ENCODE assay signal across 34 mouse cellular contexts in genomic region chr5:27204721-27205120, GRCm38 (mm10).
DNase-seq lines count a peak whose midpoint lies in the region; ATAC-seq and TF ChIP-seq lines count a peak whose summit lies in the region.
"Had no signal": no experiment of that assay in that cellular context is flagged by ENCODE, and none has a peak within 500 bp of the region (broad histone marks: within the 10 kb centered on the region; RNA-seq: fewer than 3 reads in every experiment).

No protein-coding gene starts in this region.

- no peak for ATAC-seq in intestine, postnatal 0 days
- no peak for ATAC-seq in midbrain, embryonic 16.5 days
- ATAC-seq: forebrain, embryonic 14.5 days; hindbrain, postnatal 0 days; intestine, embryonic 15.5 days; midbrain, embryonic 13.5 days; Patski had no signal

- no peaks in the 10 kb centered on the region for H3K4me1 ChIP-seq in intestine, postnatal 0 days (replicated peaks; ENCODE audit: control insufficient read depth, insufficient read depth, low read length)
- no peaks in the 10 kb centered on the region for H3K4me1 ChIP-seq in midbrain, embryonic 16.5 days (ENCODE audit: control insufficient read depth, insufficient read depth, low read length)
- H3K4me1 ChIP-seq: embryonic facial prominence, embryonic 12.5 days; heart, embryonic 10.5 days; heart, embryonic 15.5 days; hindbrain, embryonic 12.5 days; intestine, embryonic 15.5 days; limb, embryonic 15.5 days; liver, embryonic 13.5 days; midbrain, embryonic 13.5 days; neural tube, embryonic 15.5 days; stomach, embryonic 15.5 days had no signal

- H3K4me3 ChIP-seq in layer of hippocampus, adult 2 months = no peak overlapping the region
- no peak overlapping the region for H3K4me3 ChIP-seq in intestine, postnatal 0 days (ENCODE audit: low read depth, low read length)
- H3K4me3 ChIP-seq in midbrain, embryonic 16.5 days (ENCODE audit: low read depth, low read length) = no peak overlapping the region
- H3K4me3 ChIP-seq: embryonic facial prominence, embryonic 12.5 days; heart, embryonic 10.5 days; heart, embryonic 15.5 days; hindbrain, embryonic 12.5 days; intestine, embryonic 15.5 days; limb, embryonic 15.5 days; liver, embryonic 13.5 days; midbrain, embryonic 13.5 days; neural tube, embryonic 15.5 days; stomach, embryonic 15.5 days had no signal

- peak; percentile 0 for DNase-seq in adrenal gland, adult 8-10 months
- no peak for DNase-seq in adrenal gland, postnatal 25 days
- DNase-seq in layer of hippocampus, adult 2 months (ENCODE audit: low spot score in 2 of 2) = peak; percentile 16 to 24
- no peak for DNase-seq in layer of hippocampus, postnatal 36 days
- DNase-seq in ES-CJ7 (ENCODE audit: low read depth, low spot score) = peak; percentile 4
- DNase-seq in adrenal gland, postnatal 36 days = peak; percentile 3 to 12
- DNase-seq: cerebellum, adult 11 months; cerebellum, adult 9-10 months; cerebellum, postnatal 36 days; embryo, embryonic 11 days; gastrocnemius, postnatal 10 days; kidney, adult 8-10 months; kidney, postnatal 14 days; left cerebral cortex, postnatal 4 days; liver, embryonic 13.5 days; lung, adult 2 months; lung, postnatal 10 days; retina, postnatal 1 day; thymus, postnatal 14 days had no signal

- no peaks in the 10 kb centered on the region for H3K27me3 ChIP-seq in intestine, postnatal 0 days (replicated peaks; ENCODE audit: control insufficient read depth, insufficient read depth, low read length)
- no peaks in the 10 kb centered on the region for H3K27me3 ChIP-seq in midbrain, embryonic 16.5 days (ENCODE audit: control insufficient read depth, insufficient read depth, low read depth, low read length)
- H3K27me3 ChIP-seq: embryonic facial prominence, embryonic 12.5 days; heart, embryonic 15.5 days; hindbrain, embryonic 12.5 days; intestine, embryonic 15.5 days; limb, embryonic 15.5 days; liver, embryonic 13.5 days; midbrain, embryonic 13.5 days; neural tube, embryonic 15.5 days; Patski; stomach, embryonic 15.5 days had no signal

- TF ChIP-seq CTCF in layer of hippocampus, adult 2 months (conservative IDR thresholded peaks at IDR 0.05) = no peak
- no peak for TF ChIP-seq CTCF in intestine, postnatal 0 days (IDR thresholded peaks at IDR 0.05; ENCODE audit: low read depth)

- no peaks in the 10 kb centered on the region for H3K9me3 ChIP-seq in intestine, postnatal 0 days (ENCODE audit: control insufficient read depth)
- H3K9me3 ChIP-seq in midbrain, embryonic 16.5 days (replicated peaks; ENCODE audit: control insufficient read depth, low read length, poor library complexity, severe bottlenecking) = 0 out of 2 replicates have a peak, but pooled peaks cover 2% of the 10 kb centered on the region
- H3K9me3 ChIP-seq: embryonic facial prominence, embryonic 12.5 days; heart, embryonic 10.5 days; heart, embryonic 15.5 days; hindbrain, embryonic 12.5 days; intestine, embryonic 15.5 days; limb, embryonic 15.5 days; liver, embryonic 13.5 days; midbrain, embryonic 13.5 days; neural tube, embryonic 15.5 days; stomach, embryonic 15.5 days had no signal

- no peak overlapping the region for H3K9ac ChIP-seq in intestine, postnatal 0 days (ENCODE audit: low read depth, low read length)
- no peak overlapping the region for H3K9ac ChIP-seq in midbrain, embryonic 16.5 days (ENCODE audit: low read depth, low read length)
- H3K9ac ChIP-seq: embryonic facial prominence, embryonic 12.5 days; heart, embryonic 15.5 days; hindbrain, embryonic 12.5 days; intestine, embryonic 15.5 days; limb, embryonic 15.5 days; liver, embryonic 13.5 days; midbrain, embryonic 13.5 days; neural tube, embryonic 15.5 days; stomach, embryonic 15.5 days had no signal

- H3K27ac ChIP-seq in layer of hippocampus, adult 2 months = peak overlapping the region; percentile 80
- H3K27ac ChIP-seq in intestine, postnatal 0 days (ENCODE audit: low read depth, low read length) = no peak overlapping the region
- no peak overlapping the region for H3K27ac ChIP-seq in midbrain, embryonic 16.5 days (ENCODE audit: low read length)
- H3K27ac ChIP-seq: embryonic facial prominence, embryonic 12.5 days; heart, embryonic 10.5 days; heart, embryonic 15.5 days; hindbrain, embryonic 12.5 days; hindbrain, postnatal 0 days; intestine, embryonic 15.5 days; limb, embryonic 15.5 days; liver, embryonic 13.5 days; macrophage; midbrain, embryonic 13.5 days; neural tube, embryonic 15.5 days; stomach, embryonic 15.5 days had no signal

- H3K4me2 ChIP-seq in intestine, postnatal 0 days (replicated peaks; ENCODE audit: low read depth) = no peak overlapping the region
- no peak overlapping the region for H3K4me2 ChIP-seq in midbrain, embryonic 16.5 days (ENCODE audit: low read length)
- H3K4me2 ChIP-seq: embryonic facial prominence, embryonic 12.5 days; heart, embryonic 15.5 days; hindbrain, embryonic 12.5 days; intestine, embryonic 15.5 days; limb, embryonic 15.5 days; liver, embryonic 13.5 days; midbrain, embryonic 13.5 days; neural tube, embryonic 15.5 days; stomach, embryonic 15.5 days had no signal

- WGBS in intestine, postnatal 0 days = 69% methylated on average over 3 of the region's 3 CpGs
- 56% methylated on average over 3 of the region's 3 CpGs for WGBS in midbrain, embryonic 16.5 days

- no peaks in the 10 kb centered on the region for H3K36me3 ChIP-seq in intestine, postnatal 0 days (ENCODE audit: control insufficient read depth, insufficient read depth)
- no peaks in the 10 kb centered on the region for H3K36me3 ChIP-seq in midbrain, embryonic 16.5 days (ENCODE audit: control insufficient read depth, insufficient read depth, low read length)
- H3K36me3 ChIP-seq: embryonic facial prominence, embryonic 12.5 days; heart, embryonic 10.5 days; heart, embryonic 15.5 days; hindbrain, embryonic 12.5 days; intestine, embryonic 15.5 days; limb, embryonic 15.5 days; liver, embryonic 13.5 days; midbrain, embryonic 13.5 days; neural tube, embryonic 15.5 days; stomach, embryonic 15.5 days had no signal

Comparison
In these comparisons a context has a peak if more than half of its experiments do, and no peak if none do; other contexts are left out.
1. DNase-seq: peak in adrenal gland, adult 8-10 months (single experiment), layer of hippocampus, adult 2 months (2 of 2), ES-CJ7 (single experiment) and adrenal gland, postnatal 36 days (2 of 2); none in adrenal gland, postnatal 25 days (single experiment) and layer of hippocampus, postnatal 36 days (0 of 2).